Mouse (Mus musculus): ENCODE measurements around the gene Xrcc3. TPM values are rescaled to one million over a fixed set of nuclear protein-coding genes. Genes with fewer than 3 reads are reported as not detected.

Gene Xrcc3
- polyA plus RNA-seq, 1 experiment, result 2.2 TPM

- H3K4me3 ChIP-seq (replicated peaks), result no peak overlapping the region
- H3K27me3 ChIP-seq (replicated peaks), result no peaks in the 10 kb centered on the region
- TF ChIP-seq FLI1 (IDR thresholded peaks at IDR 0.05; ENCODE audit: low read length), result no peak
- no peak for TF ChIP-seq GATA1 (IDR thresholded peaks at IDR 0.05; ENCODE audit: borderline replicate concordance, low read length)
- H3K9me3 ChIP-seq, result no peaks in the 10 kb centered on the region
- H3K4me1 ChIP-seq, result peaks cover 75% of the 10 kb centered on the region
- H3K36me3 ChIP-seq (replicated peaks; ENCODE audit: low read length), result peaks cover 50% of the 10 kb centered on the region
Observed at GRCm38 (mm10) chr12:111817991-111818390, 4.3 kb upstream of the Xrcc3 start.

GRCm38 (mm10) chr12:111816967-111817366 lies 3.3 kb upstream of the Xrcc3 start:
- TF ChIP-seq GATA1 (IDR thresholded peaks at IDR 0.05; ENCODE audit: borderline replicate concordance, low read length) (no peak), FLI1 (IDR thresholded peaks at IDR 0.05; ENCODE audit: low read length) (no peak)
- peaks cover 40% of the 10 kb centered on the region for H3K36me3 ChIP-seq (replicated peaks; ENCODE audit: low read length)
- H3K4me1 ChIP-seq, result peaks cover 80% of the 10 kb centered on the region
- H3K4me3 ChIP-seq (replicated peaks), result no peak overlapping the region
- no peaks in the 10 kb centered on the region for H3K9me3 ChIP-seq
- no peaks in the 10 kb centered on the region for H3K27me3 ChIP-seq (replicated peaks)

- Histone ChIP-seq H3K4me1 (peaks cover 80% of the 10 kb centered on the region), H3K36me3 (replicated peaks; ENCODE audit: low read length) (peaks cover 36% of the 10 kb centered on the region), H3K4me3 (replicated peaks) (no peak overlapping the region), H3K9me3 (no peaks in the 10 kb centered on the region), H3K27me3 (replicated peaks) (no peaks in the 10 kb centered on the region)
- TF ChIP-seq FLI1 (IDR thresholded peaks at IDR 0.05; ENCODE audit: low read length) (no peak), GATA1 (IDR thresholded peaks at IDR 0.05; ENCODE audit: borderline replicate concordance, low read length) (no peak)
Observed at GRCm38 (mm10) chr12:111816528-111816927, 2.9 kb upstream of the Xrcc3 start.

GRCm38 (mm10) chr12:111814769-111815762 lies 1.4 kb upstream of the Xrcc3 start:
- no peaks in the 10 kb centered on the region for H3K9me3 ChIP-seq
- TF ChIP-seq FLI1 (IDR thresholded peaks at IDR 0.05; ENCODE audit: low read length) (no peak), GATA1 (IDR thresholded peaks at IDR 0.05; ENCODE audit: borderline replicate concordance, low read length) (no peak)
- H3K36me3 ChIP-seq (replicated peaks; ENCODE audit: low read length), result peaks cover 36% of the 10 kb centered on the region

GRCm38 (mm10) chr12:111813111-111813765 lies 435 bp downstream of the Xrcc3 start:
- H3K36me3 ChIP-seq (replicated peaks; ENCODE audit: low read length), result peaks cover 42% of the 10 kb centered on the region
- H3K4me3 ChIP-seq (replicated peaks), result peak overlapping the region; percentile 96
- TF ChIP-seq GATA1 (IDR thresholded peaks at IDR 0.05; ENCODE audit: borderline replicate concordance, low read length), result no peak
- no peak for TF ChIP-seq FLI1 (IDR thresholded peaks at IDR 0.05; ENCODE audit: low read length)
- no peaks in the 10 kb centered on the region for H3K9me3 ChIP-seq
- no peaks in the 10 kb centered on the region for H3K27me3 ChIP-seq (replicated peaks)
- peaks cover 87% of the 10 kb centered on the region for H3K4me1 ChIP-seq

More at GRCm38 (mm10) chr12:111814769-111815762, 1.4 kb upstream of the Xrcc3 start:
- H3K27me3 ChIP-seq (replicated peaks), result no peaks in the 10 kb centered on the region
- peak overlapping the region; percentile 96 for H3K4me3 ChIP-seq (replicated peaks)
- peaks cover 82% of the 10 kb centered on the region for H3K4me1 ChIP-seq

- H3K36me3 ChIP-seq (replicated peaks; ENCODE audit: low read length), result peaks cover 42% of the 10 kb centered on the region
- peak overlapping the region; percentile 96 for H3K4me3 ChIP-seq (replicated peaks)
Observed at GRCm38 (mm10) chr12:111812611-111813010, 1.1 kb downstream of the Xrcc3 start.

GRCm38 (mm10) chr12:111812075-111812474 lies 1.6 kb downstream of the Xrcc3 start:
- no peak for TF ChIP-seq FLI1 (IDR thresholded peaks at IDR 0.05; ENCODE audit: low read length)
- TF ChIP-seq GATA1 (IDR thresholded peaks at IDR 0.05; ENCODE audit: borderline replicate concordance, low read length), result no peak
- peaks cover 42% of the 10 kb centered on the region for H3K36me3 ChIP-seq (replicated peaks; ENCODE audit: low read length)
- no peaks in the 10 kb centered on the region for H3K9me3 ChIP-seq
- H3K4me1 ChIP-seq, result peaks cover 88% of the 10 kb centered on the region
- peak overlapping the region; percentile 33 for H3K4me3 ChIP-seq (replicated peaks)
- no peaks in the 10 kb centered on the region for H3K27me3 ChIP-seq (replicated peaks)

More at GRCm38 (mm10) chr12:111812611-111813010, 1.1 kb downstream of the Xrcc3 start:
- Histone ChIP-seq H3K9me3 (no peaks in the 10 kb centered on the region), H3K4me1 (peaks cover 90% of the 10 kb centered on the region), H3K27me3 (replicated peaks) (no peaks in the 10 kb centered on the region)
- no peak for TF ChIP-seq FLI1 (IDR thresholded peaks at IDR 0.05; ENCODE audit: low read length)
- no peak for TF ChIP-seq GATA1 (IDR thresholded peaks at IDR 0.05; ENCODE audit: borderline replicate concordance, low read length)

- Histone ChIP-seq H3K36me3 (replicated peaks; ENCODE audit: low read length) (peaks cover 62% of the 10 kb centered on the region), H3K4me1 (peaks cover 65% of the 10 kb centered on the region), H3K27me3 (replicated peaks) (no peaks in the 10 kb centered on the region), H3K9me3 (no peaks in the 10 kb centered on the region), H3K4me3 (replicated peaks) (peak overlapping the region; percentile 72)
- TF ChIP-seq FLI1 (IDR thresholded peaks at IDR 0.05; ENCODE audit: low read length) (no peak), GATA1 (IDR thresholded peaks at IDR 0.05; ENCODE audit: borderline replicate concordance, low read length) (no peak)
Observed at GRCm38 (mm10) chr12:111809762-111810161, 3.9 kb downstream of the Xrcc3 start.

GRCm38 (mm10) chr12:111808775-111809174 lies 4.9 kb downstream of the Xrcc3 start:
- Histone ChIP-seq H3K27me3 (replicated peaks) (no peaks in the 10 kb centered on the region), H3K36me3 (replicated peaks; ENCODE audit: low read length) (peaks cover 72% of the 10 kb centered on the region), H3K4me1 (peaks cover 61% of the 10 kb centered on the region), H3K4me3 (replicated peaks) (no peak overlapping the region), H3K9me3 (no peaks in the 10 kb centered on the region)
- TF ChIP-seq GATA1 (IDR thresholded peaks at IDR 0.05; ENCODE audit: borderline replicate concordance, low read length) (no peak), FLI1 (IDR thresholded peaks at IDR 0.05; ENCODE audit: low read length) (no peak)

All from megakaryocyte, embryonic 14.5 days (primary cell).